Mouse (Mus musculus): ENCODE results near the gene Hnrnph3. TPM values are rescaled to one million over a fixed set of nuclear protein-coding genes. Genes with fewer than 3 reads are reported as not detected.
"Not testable (repeated sequence)": the region's sequence is repeated elsewhere in the genome, so short reads cannot be mapped to it uniquely, and the experiment has no call there.

Hnrnph3 gene
- polyA plus RNA-seq, 1 experiment from 2014 or later: 38.8 TPM

DNA sequence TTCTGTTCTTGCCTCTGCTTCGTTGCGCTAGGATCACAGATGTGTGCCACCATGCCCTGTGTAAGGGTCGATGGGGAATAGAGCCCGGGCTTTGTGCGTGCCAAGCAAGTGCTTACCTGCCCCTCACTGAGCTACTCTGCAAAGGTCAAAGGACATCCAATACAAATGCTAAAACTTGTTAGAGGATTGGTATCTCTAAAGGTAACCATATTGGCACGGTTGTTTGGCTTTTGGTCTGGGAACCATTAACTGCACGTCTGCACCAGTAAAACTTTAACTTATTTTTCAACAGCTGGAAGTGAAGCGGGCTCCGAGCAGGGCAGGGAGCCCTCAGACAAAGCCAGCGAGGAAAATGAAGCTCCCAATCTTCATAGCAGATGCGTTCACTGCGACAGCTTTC is 37.2 kb upstream of the Hnrnph3 start:
- H3K27ac ChIP-seq (ENCODE audit: low read length): no peak overlapping the region
- H3K36me3 ChIP-seq (ENCODE audit: insufficient read depth, low read length): no peaks in the 10 kb centered on the region
- no peak for TF ChIP-seq CTCF (IDR thresholded peaks at IDR 0.05)
- TF ChIP-seq EP300 (IDR thresholded peaks at IDR 0.05): no peak
- H3K4me2 ChIP-seq (replicated peaks; ENCODE audit: low read depth, low read length): no peak overlapping the region
- H3K4me1 ChIP-seq (ENCODE audit: insufficient read depth, low read depth, low read length): no peaks in the 10 kb centered on the region
- H3K9ac ChIP-seq (replicated peaks; ENCODE audit: low read depth): no peak overlapping the region
- 67% methylated on average over 12 of the region's 12 CpGs for WGBS
- no peak overlapping the region for H3K4me3 ChIP-seq (ENCODE audit: low read depth, low read length)
- H3K27me3 ChIP-seq (replicated peaks; ENCODE audit: insufficient read depth, low read length): no peaks in the 10 kb centered on the region
- H3K9me3 ChIP-seq (ENCODE audit: low read length): no peaks in the 10 kb centered on the region
- no peak for DNase-seq (ENCODE audit: low spot score)
- no peak for ATAC-seq

DNA sequence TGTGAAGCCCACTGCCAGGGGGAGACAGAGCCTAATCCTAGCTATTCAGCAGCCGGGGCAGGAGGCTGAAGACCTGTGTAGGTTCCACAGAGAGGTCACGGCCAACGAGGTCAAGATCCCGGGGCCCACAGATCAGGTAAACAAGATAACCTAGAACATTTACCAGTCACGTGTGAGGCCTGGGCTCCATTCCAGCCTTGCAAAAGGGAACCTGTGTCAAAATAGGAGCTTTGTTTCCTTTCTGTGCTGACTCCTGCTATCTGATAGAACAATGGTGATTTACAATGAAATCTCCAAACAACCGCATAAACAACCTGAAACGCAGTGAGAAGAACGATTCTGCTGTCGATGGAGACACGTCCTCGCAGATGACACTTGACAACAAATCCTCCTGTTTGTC is 36.4 kb upstream of the Hnrnph3 start:
- no peaks in the 10 kb centered on the region for H3K9me3 ChIP-seq (ENCODE audit: low read length)
- DNase-seq (ENCODE audit: low spot score) (peak; percentile 56), ATAC-seq (peak; percentile 61)
- no peaks in the 10 kb centered on the region for H3K36me3 ChIP-seq (ENCODE audit: insufficient read depth, low read length)
- no peak overlapping the region for H3K4me2 ChIP-seq (replicated peaks; ENCODE audit: low read depth, low read length)
- no peak overlapping the region for H3K9ac ChIP-seq (replicated peaks; ENCODE audit: low read depth)
- WGBS: 28% methylated on average over 11 of the region's 11 CpGs
- H3K4me1 ChIP-seq (ENCODE audit: insufficient read depth, low read depth, low read length): no peaks in the 10 kb centered on the region
- no peak overlapping the region for H3K27ac ChIP-seq (ENCODE audit: low read length)
- H3K4me3 ChIP-seq (ENCODE audit: low read depth, low read length): no peak overlapping the region
- no peak for TF ChIP-seq CTCF (IDR thresholded peaks at IDR 0.05)
- TF ChIP-seq EP300 (IDR thresholded peaks at IDR 0.05): 0 out of 2 replicates have a peak, but pooled peaks have one; percentile 24
- no peaks in the 10 kb centered on the region for H3K27me3 ChIP-seq (replicated peaks; ENCODE audit: insufficient read depth, low read length)

DNA sequence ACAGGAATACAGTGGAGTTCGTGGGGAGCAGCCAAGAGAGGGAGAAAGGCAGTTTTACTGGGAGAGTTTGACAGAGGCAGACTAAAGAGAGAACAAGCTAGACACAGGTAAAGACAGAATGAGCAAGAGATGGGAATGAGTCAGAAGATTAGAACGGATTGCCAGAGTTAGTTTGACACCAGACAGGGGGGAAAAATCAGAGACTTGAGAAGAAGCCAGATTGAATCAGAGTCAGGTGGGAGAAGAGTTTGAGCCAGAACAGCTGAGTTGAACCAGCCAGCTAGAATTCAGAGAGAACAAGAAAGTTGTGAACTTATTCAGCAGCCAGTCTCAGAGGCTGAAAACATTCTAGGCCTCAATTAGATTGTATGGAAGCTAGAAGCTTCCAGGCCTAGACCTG is 35.8 kb upstream of the Hnrnph3 start, which contains the start of gene Pbld1:
Gene Pbld1, plus strand, starts transcription at position 301 of the 400 bp plus-strand sequence.
- Histone ChIP-seq H3K9ac (replicated peaks; ENCODE audit: low read depth) (no peak within 1 kb of the TSS), H3K4me2 (replicated peaks; ENCODE audit: low read depth, low read length) (no peak within 1 kb of the TSS), H3K36me3 (ENCODE audit: insufficient read depth, low read length) (no peaks in the 10 kb centered on the region), H3K4me1 (ENCODE audit: insufficient read depth, low read depth, low read length) (no peaks in the 10 kb centered on the region), H3K9me3 (ENCODE audit: low read length) (no peaks in the 10 kb centered on the region), H3K27ac (ENCODE audit: low read length) (no peak within 1 kb of the TSS), H3K4me3 (ENCODE audit: low read depth, low read length) (no peak within 1 kb of the TSS), H3K27me3 (replicated peaks; ENCODE audit: insufficient read depth, low read length) (no peaks in the 10 kb centered on the region)
- no peak for ATAC-seq
- 80% methylated on average over 2 of the region's 2 CpGs for WGBS
- no peak for DNase-seq (ENCODE audit: low spot score)
- TF ChIP-seq EP300 (IDR thresholded peaks at IDR 0.05) (no peak), CTCF (IDR thresholded peaks at IDR 0.05) (no peak)

DNA sequence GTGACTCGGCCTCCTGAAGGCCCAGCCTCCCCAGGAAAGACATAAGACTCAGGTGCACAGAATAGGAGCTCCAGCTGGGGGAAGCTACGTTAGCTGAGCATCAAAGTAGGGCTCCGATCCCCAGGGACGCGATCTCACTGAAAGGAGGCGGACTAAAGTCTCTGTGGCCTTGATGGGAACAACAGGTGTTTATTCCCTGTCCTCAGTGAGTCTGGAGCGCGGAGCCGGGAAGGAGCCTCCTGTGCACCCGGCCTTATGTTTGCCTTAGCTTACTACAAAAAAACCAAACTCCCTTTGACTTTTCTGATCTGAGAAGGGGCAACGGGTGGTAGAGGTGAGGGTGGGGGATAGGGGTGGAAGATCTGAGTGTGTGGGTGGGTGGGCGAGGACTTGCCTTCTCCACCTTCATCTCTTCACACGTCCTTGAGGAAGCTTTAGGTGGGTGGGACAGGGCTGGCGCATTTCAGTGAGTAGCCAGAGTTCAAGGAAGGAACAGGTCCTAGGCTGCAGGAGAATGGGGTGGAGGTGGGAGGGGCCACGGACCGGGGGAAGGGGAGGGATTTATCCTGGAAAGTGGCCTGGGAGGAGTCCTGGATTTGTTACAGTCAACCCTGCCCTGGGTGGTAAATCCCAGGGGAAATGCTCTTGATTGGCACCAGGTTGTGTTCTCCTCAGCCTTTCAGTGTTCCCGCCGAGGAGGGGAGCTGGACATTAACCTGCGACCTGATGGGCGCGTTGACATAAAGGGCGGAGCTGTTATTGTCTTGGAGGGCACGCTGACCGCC is 33.1 kb upstream of the Hnrnph3 start:
- peak; percentile 36 for DNase-seq (ENCODE audit: low spot score)
- Histone ChIP-seq H3K9ac (replicated peaks; ENCODE audit: low read depth) (no peak overlapping the region), H3K9me3 (ENCODE audit: low read length) (no peaks in the 10 kb centered on the region), H3K36me3 (ENCODE audit: insufficient read depth, low read length) (no peaks in the 10 kb centered on the region), H3K4me1 (ENCODE audit: insufficient read depth, low read depth, low read length) (no peaks in the 10 kb centered on the region), H3K4me3 (ENCODE audit: low read depth, low read length) (no peak overlapping the region), H3K27me3 (replicated peaks; ENCODE audit: insufficient read depth, low read length) (no peaks in the 10 kb centered on the region), H3K27ac (ENCODE audit: low read length) (no peak overlapping the region), H3K4me2 (replicated peaks; ENCODE audit: low read depth, low read length) (no peak overlapping the region)
- WGBS: 38% methylated on average over 24 of the region's 24 CpGs
- no peak for TF ChIP-seq EP300 (IDR thresholded peaks at IDR 0.05)
- no peak for TF ChIP-seq CTCF (IDR thresholded peaks at IDR 0.05)
- peak; percentile 56 for ATAC-seq

DNA sequence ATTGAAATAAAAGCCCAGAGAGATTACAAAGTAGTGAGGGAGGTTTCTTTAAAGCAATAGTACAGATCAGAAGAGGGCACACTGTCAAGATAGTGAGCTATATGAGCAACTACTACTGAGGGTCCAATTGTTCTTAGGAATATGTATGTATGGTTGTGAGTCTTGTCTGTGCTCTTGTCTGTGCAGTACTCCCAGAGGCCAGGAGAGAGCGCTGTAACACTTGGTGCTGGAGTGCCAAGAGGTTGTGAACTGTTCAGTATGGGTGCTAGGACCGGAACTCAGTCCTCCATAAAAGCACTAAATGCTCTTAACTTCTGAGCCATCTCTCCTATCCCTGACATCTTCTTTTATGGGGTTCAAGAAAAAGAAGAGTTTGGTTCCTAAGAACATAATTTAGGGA is 30.6 kb upstream of the Hnrnph3 start:
- H3K9me3 ChIP-seq (ENCODE audit: low read length): no peaks in the 10 kb centered on the region
- DNase-seq (ENCODE audit: low spot score): no peak
- no peak for TF ChIP-seq EP300 (IDR thresholded peaks at IDR 0.05)
- TF ChIP-seq CTCF (IDR thresholded peaks at IDR 0.05): peak; percentile 30
- no peak overlapping the region for H3K4me3 ChIP-seq (ENCODE audit: low read depth, low read length)
- no peaks in the 10 kb centered on the region for H3K4me1 ChIP-seq (ENCODE audit: insufficient read depth, low read depth, low read length)
- no peak overlapping the region for H3K9ac ChIP-seq (replicated peaks; ENCODE audit: low read depth)
- H3K27me3 ChIP-seq (replicated peaks; ENCODE audit: insufficient read depth, low read length): no peaks in the 10 kb centered on the region
- ATAC-seq: no peak
- no peaks in the 10 kb centered on the region for H3K36me3 ChIP-seq (ENCODE audit: insufficient read depth, low read length)
- no peak overlapping the region for H3K4me2 ChIP-seq (replicated peaks; ENCODE audit: low read depth, low read length)
- H3K27ac ChIP-seq (ENCODE audit: low read length): no peak overlapping the region
- WGBS: 71% methylated on average over 2 of the region's 2 CpGs

DNA sequence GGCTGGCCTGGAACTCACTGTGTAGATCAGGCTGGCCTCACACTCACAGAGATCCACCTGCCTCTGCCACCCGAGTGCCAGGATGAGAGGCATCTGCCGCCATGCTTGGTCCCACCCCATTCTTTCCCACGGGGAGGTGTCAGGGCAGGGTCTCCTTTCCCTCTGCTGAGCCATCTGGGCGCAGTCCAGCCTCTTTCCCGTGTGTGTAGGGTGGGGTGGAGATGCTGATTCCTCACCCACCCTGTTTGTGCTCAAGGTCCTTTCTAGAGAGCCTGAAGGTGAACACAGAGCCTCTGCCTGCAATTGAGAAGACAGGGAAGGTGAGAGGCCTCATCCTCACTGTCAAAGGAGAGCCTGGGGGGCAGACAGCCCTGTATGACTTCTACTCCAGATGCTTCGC is 30.1 kb upstream of the Hnrnph3 start:
- H3K27me3 ChIP-seq (replicated peaks; ENCODE audit: insufficient read depth, low read length); H3K4me2 ChIP-seq (replicated peaks; ENCODE audit: low read depth, low read length); H3K36me3 ChIP-seq (ENCODE audit: insufficient read depth, low read length); H3K27ac ChIP-seq (ENCODE audit: low read length); H3K4me1 ChIP-seq (ENCODE audit: insufficient read depth, low read depth, low read length); H3K4me3 ChIP-seq (ENCODE audit: low read depth, low read length); ATAC-seq; H3K9me3 ChIP-seq (ENCODE audit: low read length); H3K9ac ChIP-seq (replicated peaks; ENCODE audit: low read depth); DNase-seq (ENCODE audit: low spot score): not testable (repeated sequence)
- WGBS: 84% methylated on average over 6 of the region's 6 CpGs

Measured in lung, postnatal 0 days (tissue).